Mouse (Mus musculus): ENCODE data around the gene Gm20388. TPM values are rescaled to one million over a fixed set of nuclear protein-coding genes. Genes with fewer than 3 reads are reported as not detected.

The Gm20388 gene
- polyA plus RNA-seq, 1 experiment = 18.7 TPM

DNA sequence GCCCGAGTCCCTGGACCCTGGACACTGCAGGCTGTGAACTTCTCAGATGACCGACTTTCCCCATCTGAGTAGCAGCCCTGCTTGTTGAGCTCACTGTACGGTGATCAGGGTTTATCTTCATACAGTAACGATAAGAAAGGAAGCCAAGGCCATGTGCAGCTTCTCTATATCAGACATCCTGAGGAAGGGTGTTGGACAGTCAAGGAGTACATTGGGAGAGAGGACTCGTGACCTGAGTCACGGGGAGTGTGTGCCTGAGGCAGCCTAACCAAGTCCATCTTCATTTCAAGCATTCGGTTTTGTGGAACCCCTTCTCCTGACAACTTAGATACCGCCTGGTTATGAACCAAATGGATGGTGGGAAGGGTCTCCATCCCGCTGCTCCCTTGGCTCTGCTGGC is 1964.9 kb downstream of the Gm20388 start:
- no peak for TF ChIP-seq CTCF (IDR thresholded peaks at IDR 0.05; ENCODE audit: borderline replicate concordance, insufficient read depth, low read depth, low read length)
- no peak for TF ChIP-seq POLR2A (IDR thresholded peaks at IDR 0.05; ENCODE audit: borderline replicate concordance, insufficient read depth, low read length)
- H3K4me1 ChIP-seq (ENCODE audit: control insufficient read depth, insufficient read depth, low read length) = no peaks in the 10 kb centered on the region
- WGBS = 84% methylated on average over 9 of the region's 9 CpGs
- no peak overlapping the region for H3K27ac ChIP-seq (ENCODE audit: insufficient read depth, low read length)
- no peaks in the 10 kb centered on the region for H3K27me3 ChIP-seq (ENCODE audit: control insufficient read depth, insufficient read depth, low read length)
- H3K4me3 ChIP-seq (replicated peaks; ENCODE audit: insufficient read depth, low read depth, low read length) = no peak overlapping the region
- no peak for DNase-seq

DNA sequence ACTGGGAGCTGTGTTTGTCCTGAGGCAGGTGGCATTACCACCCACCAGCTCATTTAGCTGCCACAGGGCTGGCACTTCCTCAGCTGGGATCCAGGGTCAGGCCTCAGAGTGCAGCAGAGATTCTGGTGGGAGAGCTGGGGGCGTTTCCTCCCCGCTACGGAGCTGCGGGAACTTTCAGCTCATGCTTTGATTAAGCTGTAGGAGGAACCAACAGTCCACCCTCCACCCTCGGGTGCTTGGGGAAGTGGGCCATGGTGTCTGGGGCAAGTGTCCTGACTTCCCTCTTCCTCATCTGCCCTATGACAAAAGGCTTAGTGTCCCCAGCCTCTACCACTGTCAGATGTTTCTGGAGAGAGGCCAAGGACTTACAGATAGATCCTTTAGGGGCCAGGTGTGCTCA is 1966.6 kb downstream of the Gm20388 start:
- WGBS = 68% methylated on average over 5 of the region's 5 CpGs

DNA sequence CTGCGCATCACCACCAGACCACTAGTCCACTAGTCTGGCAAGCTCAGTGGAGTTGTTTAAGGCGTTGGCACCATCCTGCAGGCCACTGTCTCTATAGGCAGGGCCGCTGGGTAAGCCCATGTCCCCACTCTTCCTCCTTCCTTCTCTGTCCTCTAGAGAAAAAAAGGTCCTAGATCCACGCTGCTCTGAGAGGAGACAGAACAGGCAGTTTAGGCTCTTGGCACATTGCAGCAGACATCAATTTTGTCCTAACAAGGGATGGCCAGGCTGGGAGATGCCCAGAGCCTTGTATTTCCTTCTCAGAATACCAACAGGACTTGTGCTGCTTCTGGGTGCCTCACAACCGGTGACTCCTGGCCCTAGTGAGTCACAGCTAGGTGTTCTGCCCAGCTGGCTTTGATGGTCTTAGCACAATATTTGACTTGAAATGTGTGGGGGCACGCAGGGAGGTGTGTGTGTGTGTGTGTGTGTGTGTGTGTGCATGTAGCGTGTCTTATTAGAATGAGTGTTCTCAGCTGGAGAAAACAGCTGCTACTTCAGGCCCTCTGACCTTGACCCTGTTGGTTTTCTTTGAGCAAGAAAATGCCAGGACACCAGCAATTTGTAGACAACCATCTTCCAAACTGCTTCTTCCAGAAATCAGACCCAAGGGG is 1967.3 kb downstream of the Gm20388 start:
- TF ChIP-seq CTCF (IDR thresholded peaks at IDR 0.05; ENCODE audit: borderline replicate concordance, insufficient read depth, low read depth, low read length) = no peak
- TF ChIP-seq POLR2A (IDR thresholded peaks at IDR 0.05; ENCODE audit: borderline replicate concordance, insufficient read depth, low read length) = no peak
- Histone ChIP-seq H3K27ac (ENCODE audit: insufficient read depth, low read length) (no peak overlapping the region), H3K4me1 (ENCODE audit: control insufficient read depth, insufficient read depth, low read length) (no peaks in the 10 kb centered on the region), H3K4me3 (replicated peaks; ENCODE audit: insufficient read depth, low read depth, low read length) (no peak overlapping the region), H3K27me3 (ENCODE audit: control insufficient read depth, insufficient read depth, low read length) (no peaks in the 10 kb centered on the region)
- no peak for DNase-seq
- WGBS = 86% methylated on average over 7 of the region's 7 CpGs

More for the DNA sequence above, 1966.6 kb downstream of the Gm20388 start:
- H3K27ac ChIP-seq (ENCODE audit: insufficient read depth, low read length) = no peak overlapping the region
- no peak overlapping the region for H3K4me3 ChIP-seq (replicated peaks; ENCODE audit: insufficient read depth, low read depth, low read length)
- H3K27me3 ChIP-seq (ENCODE audit: control insufficient read depth, insufficient read depth, low read length) = no peaks in the 10 kb centered on the region
- no peak for TF ChIP-seq POLR2A (IDR thresholded peaks at IDR 0.05; ENCODE audit: borderline replicate concordance, insufficient read depth, low read length)
- no peak for TF ChIP-seq CTCF (IDR thresholded peaks at IDR 0.05; ENCODE audit: borderline replicate concordance, insufficient read depth, low read depth, low read length)
- H3K4me1 ChIP-seq (ENCODE audit: control insufficient read depth, insufficient read depth, low read length) = no peaks in the 10 kb centered on the region
- DNase-seq = no peak

DNA sequence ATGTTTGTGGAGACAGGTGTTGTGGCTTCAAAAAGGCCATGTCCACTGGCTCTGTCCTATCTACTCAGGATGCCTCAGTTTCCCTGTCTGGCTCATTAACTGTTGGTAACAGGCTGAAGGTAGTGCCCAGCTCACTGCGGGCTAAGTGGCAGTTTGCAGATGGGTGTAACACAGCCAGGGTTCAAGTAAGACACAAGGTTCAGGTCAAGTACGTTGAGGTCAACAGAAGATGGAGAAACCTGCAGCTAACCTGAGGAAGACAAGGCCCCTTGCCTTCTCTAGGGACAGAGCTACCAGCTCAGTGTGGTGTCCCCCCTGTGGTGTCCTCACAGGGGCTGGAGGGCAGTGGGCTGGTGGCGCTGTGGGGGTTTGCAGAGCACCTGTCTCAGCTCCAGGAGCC is 1969.1 kb downstream of the Gm20388 start:
- no peaks in the 10 kb centered on the region for H3K27me3 ChIP-seq (ENCODE audit: control insufficient read depth, insufficient read depth, low read length)
- no peak overlapping the region for H3K4me3 ChIP-seq (replicated peaks; ENCODE audit: insufficient read depth, low read depth, low read length)
- H3K4me1 ChIP-seq (ENCODE audit: control insufficient read depth, insufficient read depth, low read length) = peaks cover 15% of the 10 kb centered on the region; the same call in 1 of the 2 replicates
- no peak for TF ChIP-seq CTCF (IDR thresholded peaks at IDR 0.05; ENCODE audit: borderline replicate concordance, insufficient read depth, low read depth, low read length)
- no peak for TF ChIP-seq POLR2A (IDR thresholded peaks at IDR 0.05; ENCODE audit: borderline replicate concordance, insufficient read depth, low read length)
- no peak for DNase-seq
- H3K27ac ChIP-seq (ENCODE audit: insufficient read depth, low read length) = no peak overlapping the region
- 90% methylated on average over 3 of the region's 3 CpGs for WGBS

DNA sequence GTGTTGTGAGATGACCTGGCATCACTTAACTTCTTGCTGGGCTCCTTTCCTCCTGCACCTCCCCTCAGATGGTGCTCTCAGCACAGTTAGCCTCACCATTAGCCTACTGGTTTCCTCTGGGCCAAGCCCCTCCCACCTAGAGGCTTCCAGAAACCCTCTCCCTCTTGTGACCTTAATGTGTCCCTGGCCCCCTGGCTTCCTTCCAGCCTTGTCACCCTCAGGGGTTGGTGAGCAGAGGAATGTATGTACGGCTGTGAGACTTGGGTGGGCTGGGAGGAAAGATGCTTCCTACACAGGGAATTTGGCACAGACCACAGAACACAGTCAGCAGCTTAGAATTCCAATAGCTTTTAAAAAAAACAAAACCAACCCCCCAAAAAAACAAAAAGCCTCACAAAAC is 1970.2 kb downstream of the Gm20388 start:
- 78% methylated on average over 1 of the region's 1 CpGs for WGBS

DNA sequence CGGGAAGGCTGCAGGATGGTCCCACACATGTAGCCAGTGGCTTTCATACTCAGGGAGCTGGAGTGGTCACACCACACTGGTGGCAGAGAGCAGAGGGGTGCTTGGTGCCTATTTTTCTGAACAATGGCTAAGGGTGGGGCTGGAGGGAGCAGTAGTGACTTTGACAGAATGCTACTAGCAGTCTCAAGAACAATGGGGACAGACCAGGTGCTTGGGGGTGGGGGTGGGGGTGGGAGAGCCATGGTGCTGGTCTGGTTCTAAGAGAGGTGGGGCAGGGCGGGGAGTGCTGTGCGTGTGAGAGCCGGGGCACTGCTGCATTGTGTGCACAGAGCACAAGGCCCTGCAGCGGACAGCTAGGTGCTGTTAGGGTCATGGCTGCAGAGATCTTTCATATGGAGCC is 1971.3 kb downstream of the Gm20388 start:
- TF ChIP-seq POLR2A (IDR thresholded peaks at IDR 0.05; ENCODE audit: borderline replicate concordance, insufficient read depth, low read length) = no peak
- TF ChIP-seq CTCF (IDR thresholded peaks at IDR 0.05; ENCODE audit: borderline replicate concordance, insufficient read depth, low read depth, low read length) = no peak
- no peak for DNase-seq
- H3K27me3 ChIP-seq (ENCODE audit: control insufficient read depth, insufficient read depth, low read length) = no peaks in the 10 kb centered on the region
- H3K4me1 ChIP-seq (ENCODE audit: control insufficient read depth, insufficient read depth, low read length) = peaks cover 31% of the 10 kb centered on the region
- 95% methylated on average over 5 of the region's 5 CpGs for WGBS
- no peak overlapping the region for H3K4me3 ChIP-seq (replicated peaks; ENCODE audit: insufficient read depth, low read depth, low read length)
- H3K27ac ChIP-seq (ENCODE audit: insufficient read depth, low read length) = no peak overlapping the region

More for the DNA sequence above, 1970.2 kb downstream of the Gm20388 start:
- DNase-seq = no peak
- no peaks in the 10 kb centered on the region for H3K27me3 ChIP-seq (ENCODE audit: control insufficient read depth, insufficient read depth, low read length)
- TF ChIP-seq POLR2A (IDR thresholded peaks at IDR 0.05; ENCODE audit: borderline replicate concordance, insufficient read depth, low read length) (no peak), CTCF (IDR thresholded peaks at IDR 0.05; ENCODE audit: borderline replicate concordance, insufficient read depth, low read depth, low read length) (no peak)
- no peak overlapping the region for H3K27ac ChIP-seq (ENCODE audit: insufficient read depth, low read length)
- no peak overlapping the region for H3K4me3 ChIP-seq (replicated peaks; ENCODE audit: insufficient read depth, low read depth, low read length)
- H3K4me1 ChIP-seq (ENCODE audit: control insufficient read depth, insufficient read depth, low read length) = peaks cover 26% of the 10 kb centered on the region

DNA sequence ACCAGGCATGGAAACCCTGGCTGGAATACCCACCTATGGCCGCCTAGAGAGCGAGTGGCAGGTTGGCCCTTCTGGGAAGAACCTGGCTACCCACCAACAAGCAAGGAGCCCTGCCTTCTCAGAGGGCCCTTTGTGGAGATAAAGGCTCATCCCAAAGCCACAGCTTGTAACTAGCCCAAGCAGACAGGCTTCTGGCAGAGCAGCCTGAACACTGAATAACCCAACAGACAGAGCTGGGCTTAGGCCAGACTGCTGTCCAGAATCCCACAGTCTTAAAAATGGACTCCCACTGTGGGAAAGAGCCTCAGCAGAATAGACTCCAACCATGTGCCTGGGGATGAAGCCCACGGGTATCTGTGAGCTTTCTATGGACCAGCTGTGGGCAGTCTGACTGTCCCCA is 1973.5 kb downstream of the Gm20388 start:
- Histone ChIP-seq H3K27me3 (ENCODE audit: control insufficient read depth, insufficient read depth, low read length) (no peaks in the 10 kb centered on the region), H3K4me3 (replicated peaks; ENCODE audit: insufficient read depth, low read depth, low read length) (no peak overlapping the region), H3K4me1 (ENCODE audit: control insufficient read depth, insufficient read depth, low read length) (peaks cover 31% of the 10 kb centered on the region), H3K27ac (ENCODE audit: insufficient read depth, low read length) (no peak overlapping the region)
- TF ChIP-seq POLR2A (IDR thresholded peaks at IDR 0.05; ENCODE audit: borderline replicate concordance, insufficient read depth, low read length) (no peak), CTCF (IDR thresholded peaks at IDR 0.05; ENCODE audit: borderline replicate concordance, insufficient read depth, low read depth, low read length) (no peak)
- WGBS = 24% methylated on average over 3 of the region's 3 CpGs
- DNase-seq = peak in 1 of 2 experiments; percentile 55

DNA sequence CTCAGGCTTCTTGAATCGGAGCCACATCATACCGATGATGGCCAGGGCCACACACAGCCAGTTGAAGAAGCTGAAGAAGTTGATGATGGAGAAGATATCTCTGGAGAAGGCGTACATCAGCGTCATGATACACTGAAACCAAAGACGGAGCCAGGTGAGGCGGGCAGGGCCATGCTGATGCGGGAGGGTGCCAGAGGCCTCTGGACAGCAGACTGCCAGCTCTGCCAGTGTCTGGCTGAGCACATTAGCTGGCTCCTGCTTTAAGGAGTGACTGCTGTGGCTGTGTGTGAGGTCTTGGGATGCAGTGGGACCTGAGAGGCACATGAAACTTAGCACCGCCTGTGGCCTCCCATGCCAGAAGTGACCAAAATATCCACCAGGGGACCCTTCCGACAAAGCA is 1974.4 kb downstream of the Gm20388 start:
- H3K4me1 ChIP-seq (ENCODE audit: control insufficient read depth, insufficient read depth, low read length) = peaks cover 38% of the 10 kb centered on the region
- no peaks in the 10 kb centered on the region for H3K27me3 ChIP-seq (ENCODE audit: control insufficient read depth, insufficient read depth, low read length)
- WGBS = 67% methylated on average over 9 of the region's 9 CpGs
- no peak for TF ChIP-seq CTCF (IDR thresholded peaks at IDR 0.05; ENCODE audit: borderline replicate concordance, insufficient read depth, low read depth, low read length)
- TF ChIP-seq POLR2A (IDR thresholded peaks at IDR 0.05; ENCODE audit: borderline replicate concordance, insufficient read depth, low read length) = no peak
- DNase-seq = no peak
- H3K27ac ChIP-seq (ENCODE audit: insufficient read depth, low read length) = no peak overlapping the region
- no peak overlapping the region for H3K4me3 ChIP-seq (replicated peaks; ENCODE audit: insufficient read depth, low read depth, low read length)
